Comparison of ENCODE assay signal across 8 mouse cellular contexts in genomic region chr5:148792736-148793440, GRCm38 (mm10).
A peak's percentile ranks its signal among the peaks of the same experiment; 100 is the strongest.
DNase-seq lines count a peak whose midpoint lies in the region; ATAC-seq and TF ChIP-seq lines count a peak whose summit lies in the region.

No protein-coding gene starts in this region.

- no peak overlapping the region for H3K4me3 ChIP-seq in forebrain, postnatal 0 days (ENCODE audit: low read depth, low read length)
- no peak overlapping the region for H3K4me3 ChIP-seq in hindbrain, embryonic 16.5 days (ENCODE audit: low read length)
- no peak overlapping the region for H3K4me3 ChIP-seq in midbrain, embryonic 11.5 days (ENCODE audit: low read depth, low read length)

- no peaks in the 10 kb centered on the region for H3K9me3 ChIP-seq in forebrain, postnatal 0 days (ENCODE audit: low read length)
- no peaks in the 10 kb centered on the region for H3K9me3 ChIP-seq in hindbrain, embryonic 16.5 days (ENCODE audit: control insufficient read depth, low read length)
- no peaks in the 10 kb centered on the region for H3K9me3 ChIP-seq in midbrain, embryonic 11.5 days (ENCODE audit: control insufficient read depth, low read length)

- POLR2A ChIA-PET in Patski (lab: Charles Lee): interaction anchor here (1.1 to 1.5 kb wide), 2 partner anchors 83 to 241 kb away, joined by 3 to 5 read pairs; partner anchors contain the start of gene Ubl3

- peak overlapping the region; percentile 23 for H3K4me2 ChIP-seq in forebrain, postnatal 0 days (ENCODE audit: low read depth)
- H3K4me2 ChIP-seq in hindbrain, embryonic 16.5 days (ENCODE audit: low read length): peak overlapping the region; percentile 39
- peak overlapping the region; percentile 10; the same call in 1 of the 2 replicates for H3K4me2 ChIP-seq in midbrain, embryonic 11.5 days

- WGBS in forebrain, postnatal 0 days: 10% methylated on average over 14 of the region's 14 CpGs
- WGBS in hindbrain, embryonic 16.5 days: 9% methylated on average over 14 of the region's 14 CpGs
- WGBS in midbrain, embryonic 11.5 days: 10% methylated on average over 14 of the region's 14 CpGs

- peak; percentile 97 for TF ChIP-seq CTCF in Patski (IDR thresholded peaks at IDR 0.05)
- TF ChIP-seq CTCF in forebrain, postnatal 0 days (IDR thresholded peaks at IDR 0.05; ENCODE audit: low read depth): peak; percentile 98

- no peaks in the 10 kb centered on the region for H3K4me1 ChIP-seq in forebrain, postnatal 0 days (ENCODE audit: insufficient read depth)
- H3K4me1 ChIP-seq in hindbrain, embryonic 16.5 days (ENCODE audit: control insufficient read depth, insufficient read depth, low read depth, low read length): no peaks in the 10 kb centered on the region
- H3K4me1 ChIP-seq in midbrain, embryonic 11.5 days (ENCODE audit: control insufficient read depth, insufficient read depth, low read length): no peaks in the 10 kb centered on the region

- no peaks in the 10 kb centered on the region for H3K27me3 ChIP-seq in Patski
- no peaks in the 10 kb centered on the region; the same call in 1 of the 2 replicates for H3K27me3 ChIP-seq in forebrain, postnatal 0 days (ENCODE audit: insufficient read depth, low read length)
- no peaks in the 10 kb centered on the region for H3K27me3 ChIP-seq in hindbrain, embryonic 16.5 days (replicated peaks; ENCODE audit: control insufficient read depth, insufficient read depth, low read length)
- H3K27me3 ChIP-seq in midbrain, embryonic 11.5 days (ENCODE audit: control insufficient read depth, insufficient read depth, low read length): no peaks in the 10 kb centered on the region

- in situ Hi-C loops in Patski (cut with MboI; ENCODE audit: low pct_unique_long_range_greater_than_20kb): loop anchor here (5.0 to 10.0 kb wide), 6 partner anchors 36 to 468 kb away; no protein-coding TSS in a partner anchor

- no peak overlapping the region for H3K27ac ChIP-seq in forebrain, postnatal 0 days (ENCODE audit: low read depth, low read length)
- no peak overlapping the region for H3K27ac ChIP-seq in hindbrain, embryonic 16.5 days (ENCODE audit: low read depth, low read length)
- no peak overlapping the region for H3K27ac ChIP-seq in midbrain, embryonic 11.5 days (ENCODE audit: low read depth, low read length)

- no peak overlapping the region for H3K9ac ChIP-seq in forebrain, postnatal 0 days
- no peak overlapping the region for H3K9ac ChIP-seq in hindbrain, embryonic 16.5 days (ENCODE audit: low read depth, low read length)
- no peak overlapping the region for H3K9ac ChIP-seq in midbrain, embryonic 11.5 days (ENCODE audit: low read length)

- ATAC-seq in Patski: no peak
- peak; percentile 49; the same call in 1 of the 2 replicates for ATAC-seq in forebrain, postnatal 0 days
- no peak for ATAC-seq in hindbrain, embryonic 16.5 days
- ATAC-seq in midbrain, embryonic 11.5 days (ENCODE audit: low FRiP score): no peak

- no peaks in the 10 kb centered on the region for H3K36me3 ChIP-seq in forebrain, postnatal 0 days (ENCODE audit: insufficient read depth)
- H3K36me3 ChIP-seq in hindbrain, embryonic 16.5 days (ENCODE audit: control insufficient read depth, insufficient read depth, low read length): no peaks in the 10 kb centered on the region
- no peaks in the 10 kb centered on the region for H3K36me3 ChIP-seq in midbrain, embryonic 11.5 days (ENCODE audit: control insufficient read depth, insufficient read depth, low read length)

- peak; percentile 37 for DNase-seq in Patski (ENCODE audit: low read depth, low spot score)
- DNase-seq in c-Kit-positive CD71-positive TER-119-positive erythroid progenitor cells, embryonic 14.5 days (ENCODE audit: low spot score): peak; percentile 63
- peak; percentile 93 for DNase-seq in forebrain, postnatal 0 days
- DNase-seq in left cerebral cortex, adult 18-20 months (ENCODE audit: low spot score in 2 of 2): peak; percentile 90 to 94
- DNase-seq in midbrain, embryonic 11.5 days (ENCODE audit: low spot score, missing footprints): peak; percentile 99
- DNase-seq in right cerebral cortex, postnatal 4 days: peak; percentile 98
- peak; percentile 78 to 92 for DNase-seq in urinary bladder, postnatal 4 days (ENCODE audit: low spot score in 2 of 2)

- CTCF ChIA-PET in Patski (lab: Charles Lee): interaction anchor here (0.8 to 9.2 kb wide), 15 partner anchors 9 to 341 kb away, joined by 3 to 87 read pairs (median 3); no protein-coding TSS in a partner anchor

Comparison
In these comparisons a context has a peak if more than half of its experiments do, and no peak if none do; other contexts are left out.
1. DNase-seq: peak in every context shown above with its lines; median percentile 99 in midbrain, embryonic 11.5 days; 98 in right cerebral cortex, postnatal 4 days; 93 in forebrain, postnatal 0 days; 92 in left cerebral cortex, adult 18-20 months; 85 in urinary bladder, postnatal 4 days; 63 in c-Kit-positive CD71-positive TER-119-positive erythroid progenitor cells, embryonic 14.5 days; 37 in Patski.